Mouse (Mus musculus) lung, postnatal 0 days (tissue): ENCODE data around the gene Mrpl43. TPM values are rescaled to one million over a fixed set of nuclear protein-coding genes. Genes with fewer than 3 reads are reported as not detected.

Experiments used
- ATAC-seq: fragments of 200-750 bp; cut with Nextera tagmentation; 2 replicates; pipeline ENCODE4 v1.8.0; 2017; ENCODE audit warnings: moderate library complexity
- DNase-seq: peaks from one replicate; pipeline ENCODE4 v3.0.0-alpha.2; 2016; ENCODE audit warnings: low spot score
- H3K27ac ChIP-seq: fragments of 300-500 bp; sonication (generic); 2 replicates; pipeline ENCODE4 v1.5.1; 2014; ENCODE audit warnings: antibody characterized with exemption, mild to moderate bottlenecking, low read length, mixed read lengths
- H3K27me3 ChIP-seq: fragments of 300-500 bp; sonication (generic); replicated peaks from 2 replicates; pipeline ENCODE4 v1.6.1; 2014; ENCODE audit warnings: low read length, mixed read lengths; ENCODE audit not compliant: insufficient read depth
- H3K36me3 ChIP-seq: fragments of 300-500 bp; sonication (generic); 2 replicates; pipeline ENCODE4 v1.6.1; 2014; ENCODE audit warnings: low read length, mixed read lengths; ENCODE audit not compliant: insufficient read depth
- H3K4me1 ChIP-seq: fragments of 300-500 bp; sonication (generic); 2 replicates; pipeline ENCODE4 v1.6.1; 2014; ENCODE audit warnings: antibody characterized with exemption, low read depth, low read length, mixed read lengths; ENCODE audit not compliant: insufficient read depth
- H3K4me2 ChIP-seq: fragments of 300-500 bp; sonication (generic); replicated peaks from 2 replicates; pipeline ENCODE4 v1.6.1; 2014; ENCODE audit warnings: low read depth, mild to moderate bottlenecking, low read length, moderate library complexity, mixed read lengths
- H3K4me3 ChIP-seq: fragments of 300-500 bp; sonication (generic); 2 replicates; pipeline ENCODE4 v1.5.1; 2014; ENCODE audit warnings: low read depth, low read length
- H3K9ac ChIP-seq: fragments of 300-500 bp; sonication (generic); replicated peaks from 2 replicates; pipeline ENCODE4 v1.6.1; 2014; ENCODE audit warnings: low read depth, mild to moderate bottlenecking
- H3K9me3 ChIP-seq: fragments of 300-500 bp; sonication (generic); 2 replicates; pipeline ENCODE4 v1.6.1; 2016; ENCODE audit warnings: low read length, mixed read lengths
- CTCF ChIP-seq: IDR thresholded peaks from 2 replicates; pipeline ENCODE4 v1.5.1; 2016; ENCODE audit warnings: antibody characterized with exemption, mild to moderate bottlenecking
- EP300 ChIP-seq: IDR thresholded peaks from 2 replicates; pipeline ENCODE4 v1.6.1; 2016; ENCODE audit warnings: antibody characterized with exemption, mild to moderate bottlenecking, control low read depth
- WGBS: fragments of 180-500 bp; shearing (Covaris S2); extraction: QIAGEN DNeasy Blood & Tissue Kit; methylation state at CpG from one replicate; pipeline ENCODE4 v1.1.7; 2014; 5-methylcytosine and 5-hydroxymethylcytosine counted together
- polyA plus RNA-seq: library from polyadenylated mRNA; unstranded; fragments of >200 nt; fragmentation: Nextera tagmentation; extraction: Ambion mirVana; gene quantifications from 2 replicates; pipeline ENCODE4 v1.2.1, GENCODE M21; 2015

Gene Mrpl43
- polyA plus RNA-seq, 1 experiment from 2014 or later, result 63.3 TPM

DNA sequence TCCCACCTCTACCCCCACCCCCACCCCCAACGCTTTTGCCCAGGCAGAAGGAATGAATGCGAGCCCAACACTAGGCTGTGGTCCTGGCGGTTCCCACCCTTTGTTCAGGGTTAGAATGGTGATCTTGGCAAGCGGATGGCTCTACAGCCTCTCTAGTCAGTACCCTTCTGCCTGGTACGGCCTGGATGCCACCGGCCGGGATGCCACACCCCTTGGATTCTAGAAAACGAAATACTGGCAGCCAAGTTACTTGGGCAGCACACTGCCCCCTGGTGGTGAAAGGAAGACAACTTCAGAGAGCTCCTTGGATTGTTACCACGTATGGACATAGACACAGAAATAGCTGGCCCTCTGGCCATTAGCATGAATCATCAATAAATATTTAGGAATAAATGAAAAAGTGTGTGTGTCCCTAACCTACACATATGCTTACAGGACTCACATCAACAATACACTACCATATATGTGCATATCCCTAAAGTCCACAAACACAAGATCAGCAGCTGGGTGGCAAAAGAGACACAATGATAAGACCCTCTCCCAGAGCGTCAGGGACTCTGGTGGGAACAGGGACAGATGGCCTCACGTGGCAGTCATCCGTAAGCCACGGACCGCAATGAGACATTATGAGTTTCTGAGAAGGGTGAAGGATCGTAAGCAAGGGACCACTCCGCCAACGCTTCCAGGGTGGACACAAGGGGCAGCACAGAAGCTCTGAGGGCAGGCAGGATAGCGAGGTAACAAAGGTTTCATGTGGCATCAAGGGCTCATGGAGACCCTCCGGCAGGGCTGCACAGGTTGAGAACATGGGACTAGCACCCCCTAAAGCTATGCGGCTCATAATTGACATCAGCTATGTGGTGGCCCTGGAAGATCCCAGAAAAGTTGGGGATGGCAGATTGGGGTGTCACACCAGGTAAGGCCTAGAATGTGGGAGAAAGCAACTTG is 24.8 kb upstream of the Mrpl43 start:
- H3K36me3 ChIP-seq, result 0 out of 2 replicates have a peak, but pooled peaks cover 6% of the 10 kb centered on the region
- no peak overlapping the region for H3K27ac ChIP-seq
- no peaks in the 10 kb centered on the region; the same call in 1 of the 2 replicates for H3K4me1 ChIP-seq
- 35% methylated on average over 20 of the region's 20 CpGs for WGBS
- H3K9me3 ChIP-seq, result no peaks in the 10 kb centered on the region
- DNase-seq, result peak; percentile 95
- H3K9ac ChIP-seq, result no peak overlapping the region
- H3K4me3 ChIP-seq, result no peak overlapping the region
- TF ChIP-seq EP300, result no peak
- TF ChIP-seq CTCF, result peak; percentile 91
- peak; percentile 52 for ATAC-seq
- peak overlapping the region; percentile 52 for H3K4me2 ChIP-seq
- no peaks in the 10 kb centered on the region for H3K27me3 ChIP-seq

DNA sequence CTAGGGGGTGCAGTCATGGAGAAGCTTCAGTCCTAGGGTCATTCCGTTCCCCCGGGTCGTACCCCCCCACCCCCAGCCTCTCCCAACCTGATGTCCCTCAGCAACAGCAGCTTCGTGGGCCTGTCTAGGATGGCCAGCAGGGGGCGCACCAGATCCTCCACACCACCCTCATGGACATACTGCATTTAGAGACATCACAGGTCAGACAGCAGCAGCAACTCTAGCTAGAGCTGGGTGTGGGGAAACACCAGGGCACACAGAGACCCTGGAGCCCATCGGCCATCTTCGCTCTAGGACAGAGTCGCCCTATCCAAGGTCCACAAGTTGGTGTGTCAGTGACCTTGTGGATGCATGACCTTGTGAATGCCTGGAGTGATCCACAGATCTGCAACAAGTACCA is 23.9 kb upstream of the Mrpl43 start:
- H3K4me2 ChIP-seq, result no peak overlapping the region
- no peaks in the 10 kb centered on the region for H3K9me3 ChIP-seq
- DNase-seq, result peak; percentile 64
- H3K4me1 ChIP-seq, result no peaks in the 10 kb centered on the region; the same call in 1 of the 2 replicates
- no peak for TF ChIP-seq EP300
- TF ChIP-seq CTCF, result peak; percentile 90
- ATAC-seq, result peak; percentile 39
- H3K27me3 ChIP-seq, result no peaks in the 10 kb centered on the region
- H3K9ac ChIP-seq, result no peak overlapping the region
- no peak overlapping the region for H3K4me3 ChIP-seq
- 32% methylated on average over 8 of the region's 8 CpGs for WGBS
- H3K27ac ChIP-seq, result no peak overlapping the region
- 0 out of 2 replicates have a peak, but pooled peaks cover 10% of the 10 kb centered on the region for H3K36me3 ChIP-seq

DNA sequence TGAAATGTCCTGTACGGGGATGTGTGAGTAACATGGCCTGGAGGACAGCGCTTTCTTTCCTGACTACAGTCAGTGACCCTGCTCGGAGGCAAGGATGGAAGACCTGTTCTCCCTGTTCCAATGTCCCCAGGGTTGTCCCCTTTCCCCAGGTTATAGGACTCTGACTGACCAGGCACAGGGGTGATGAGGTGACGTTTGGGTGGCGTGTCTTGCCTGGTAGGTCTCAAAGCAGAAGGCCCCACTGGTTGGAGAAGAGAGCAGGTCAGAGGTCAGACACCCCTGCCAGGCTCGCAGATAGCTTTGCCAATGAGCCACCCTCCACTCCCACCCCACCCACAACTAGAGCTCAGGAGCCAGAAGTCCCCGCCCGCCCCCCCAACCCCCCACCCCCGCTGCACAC is 23.3 kb upstream of the Mrpl43 start:
- DNase-seq (no peak), ATAC-seq (no peak)
- 45% methylated on average over 9 of the region's 9 CpGs for WGBS

GRCm38 (mm10) chr19:45028746-45029145 is 22.5 kb upstream of the Mrpl43 start:
- Histone ChIP-seq H3K9ac (no peak overlapping the region), H3K9me3 (no peaks in the 10 kb centered on the region)
- 56% methylated on average over 17 of the region's 19 CpGs for WGBS

More for the DNA sequence above, 23.3 kb upstream of the Mrpl43 start:
- Histone ChIP-seq H3K9me3 (no peaks in the 10 kb centered on the region), H3K27me3 (no peaks in the 10 kb centered on the region), H3K4me1 (no peaks in the 10 kb centered on the region; the same call in 1 of the 2 replicates), H3K36me3 (0 out of 2 replicates have a peak, but pooled peaks cover 10% of the 10 kb centered on the region), H3K9ac (no peak overlapping the region), H3K4me2 (no peak overlapping the region), H3K27ac (no peak overlapping the region), H3K4me3 (no peak overlapping the region)
- TF ChIP-seq CTCF (no peak), EP300 (no peak)

GRCm38 (mm10) chr19:45027848-45028247 is 21.6 kb upstream of the Mrpl43 start:
- Histone ChIP-seq H3K36me3 (peaks cover 10% of the 10 kb centered on the region; the same call in 1 of the 2 replicates), H3K27ac (no peak overlapping the region), H3K9me3 (no peaks in the 10 kb centered on the region), H3K4me2 (no peak overlapping the region), H3K9ac (no peak overlapping the region), H3K4me1 (no peaks in the 10 kb centered on the region; the same call in 1 of the 2 replicates), H3K27me3 (no peaks in the 10 kb centered on the region), H3K4me3 (no peak overlapping the region)
- TF ChIP-seq CTCF, result no peak
- no peak for TF ChIP-seq EP300
- no peak for ATAC-seq
- DNase-seq, result no peak
- WGBS, result 76% methylated on average over 6 of the region's 6 CpGs

More at GRCm38 (mm10) chr19:45028746-45029145, 22.5 kb upstream of the Mrpl43 start:
- H3K27ac ChIP-seq, result no peak overlapping the region
- no peaks in the 10 kb centered on the region for H3K27me3 ChIP-seq
- H3K4me1 ChIP-seq, result no peaks in the 10 kb centered on the region; the same call in 1 of the 2 replicates
- ATAC-seq (no peak), DNase-seq (no peak)
- no peak overlapping the region for H3K4me3 ChIP-seq
- no peak overlapping the region for H3K4me2 ChIP-seq
- no peak for TF ChIP-seq EP300
- TF ChIP-seq CTCF, result no peak
- H3K36me3 ChIP-seq, result peaks cover 10% of the 10 kb centered on the region; the same call in 1 of the 2 replicates

- Histone ChIP-seq H3K4me1 (no peaks in the 10 kb centered on the region; the same call in 1 of the 2 replicates), H3K27ac (no peak overlapping the region), H3K4me2 (no peak overlapping the region), H3K27me3 (no peaks in the 10 kb centered on the region), H3K4me3 (no peak overlapping the region), H3K9me3 (no peaks in the 10 kb centered on the region), H3K9ac (no peak overlapping the region), H3K36me3 (peaks cover 10% of the 10 kb centered on the region)
- TF ChIP-seq EP300, result no peak
- no peak for TF ChIP-seq CTCF
- ATAC-seq (no peak), DNase-seq (no peak)
- 63% methylated on average over 6 of the region's 6 CpGs for WGBS
Measured at GRCm38 (mm10) chr19:45026958-45027670, 20.9 kb upstream of the Mrpl43 start.
